Mouse (Mus musculus) thymus, adult 18-20 months (tissue): ENCODE measurements around the gene Cabp2.
"Not testable (repeated sequence)": the region's sequence is repeated elsewhere in the genome, so short reads cannot be mapped to it uniquely, and the experiment has no call there.

Experiments used
- DNase-seq, 2 experiments: peaks; one replicate each; pipeline ENCODE4 v3.0.0; 2022; ENCODE audit warnings: mixed read lengths in 2 of 2

Gene Cabp2

GRCm38 (mm10) chr19:4103792-4104191 is 22.4 kb downstream of the Cabp2 start:
- DNase-seq: no peak

DNA sequence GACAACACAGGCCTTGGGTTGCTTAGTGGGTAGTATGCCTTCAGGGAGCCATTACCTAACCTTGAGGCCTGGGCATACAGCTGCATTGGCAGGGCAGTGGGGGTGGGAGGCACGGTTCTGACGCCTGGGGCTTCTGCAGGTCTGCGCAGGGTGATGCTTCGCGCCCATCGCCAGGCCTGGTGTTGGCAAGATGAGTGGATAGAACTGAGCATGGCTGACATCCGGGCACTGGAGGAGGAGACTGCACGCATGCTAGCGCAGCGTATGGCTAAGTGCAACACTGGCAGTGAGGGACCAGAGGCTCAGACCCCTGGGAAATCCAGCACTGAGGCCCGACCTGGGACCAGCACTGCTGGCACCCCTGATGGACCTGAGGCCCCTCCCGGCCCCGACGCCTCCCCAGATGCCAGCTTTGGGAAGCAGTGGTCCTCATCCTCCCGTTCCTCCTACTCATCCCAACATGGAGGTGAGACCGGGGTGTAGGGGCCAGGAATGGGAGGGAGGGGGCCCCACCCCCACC is 23.4 kb downstream of the Cabp2 start:
- no peak for DNase-seq

GRCm38 (mm10) chr19:4106654-4107053 is 25.3 kb downstream of the Cabp2 start:
- no peak for DNase-seq

DNA sequence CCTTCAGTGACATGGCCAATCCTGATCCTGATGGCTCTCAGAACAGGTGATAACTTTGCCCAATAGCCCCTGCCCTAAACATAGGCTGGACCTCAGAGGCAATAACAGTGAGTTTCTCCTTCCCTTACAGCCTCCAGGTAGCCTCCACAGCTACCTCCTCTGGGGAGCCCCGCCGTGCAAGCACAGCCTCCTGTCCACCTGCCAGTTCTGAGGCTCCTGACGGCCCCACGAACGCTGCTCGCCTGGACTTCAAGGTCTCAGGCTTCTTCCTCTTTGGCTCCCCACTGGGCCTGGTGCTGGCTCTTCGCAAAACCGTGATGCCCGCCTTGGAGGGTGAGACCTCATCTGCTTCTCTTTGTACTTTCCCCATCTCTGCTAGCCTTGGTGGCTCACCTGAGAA is 27.2 kb downstream of the Cabp2 start:
- DNase-seq: no peak

DNA sequence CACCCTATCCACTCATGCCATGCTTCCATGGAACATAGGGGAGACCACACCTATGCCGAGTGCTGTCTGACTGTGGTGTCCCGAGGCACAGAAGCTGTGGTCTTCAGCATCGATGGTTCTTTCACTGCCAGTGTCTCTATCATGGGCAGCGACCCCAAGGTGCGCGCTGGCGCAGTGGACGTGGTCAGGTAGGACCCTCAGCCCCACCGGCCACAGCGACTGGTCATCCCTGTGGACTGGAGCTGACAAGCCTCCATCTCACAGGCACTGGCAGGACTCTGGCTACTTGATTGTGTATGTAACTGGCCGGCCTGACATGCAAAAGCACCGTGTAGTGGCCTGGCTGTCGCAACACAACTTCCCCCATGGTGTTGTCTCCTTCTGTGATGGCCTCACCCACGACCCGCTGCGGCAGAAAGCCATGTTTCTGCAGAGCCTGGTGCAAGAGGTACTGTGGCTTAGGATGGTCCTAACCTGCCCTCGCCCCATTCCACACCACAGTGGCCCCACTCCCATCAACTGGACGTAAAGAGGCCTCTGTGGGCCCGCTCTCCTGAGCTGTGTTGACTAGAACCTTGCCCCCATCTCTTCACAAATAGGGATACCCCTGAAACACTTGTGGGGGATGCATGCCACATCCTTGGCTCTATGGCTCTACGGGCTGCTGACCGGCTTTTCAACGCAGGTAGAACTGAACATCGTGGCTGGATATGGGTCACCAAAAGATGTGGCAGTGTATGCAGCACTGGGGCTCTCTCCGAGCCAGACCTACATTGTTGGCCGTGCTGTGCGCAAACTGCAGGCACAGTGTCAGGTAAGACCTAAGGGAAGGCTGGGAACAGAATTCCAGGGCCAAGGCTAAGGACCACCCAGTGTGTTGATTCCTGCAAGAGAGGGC is 30.9 kb downstream of the Cabp2 start:
- no peak for DNase-seq

GRCm38 (mm10) chr19:4113186-4113805 is 31.9 kb downstream of the Cabp2 start:
- no peak for DNase-seq

DNA sequence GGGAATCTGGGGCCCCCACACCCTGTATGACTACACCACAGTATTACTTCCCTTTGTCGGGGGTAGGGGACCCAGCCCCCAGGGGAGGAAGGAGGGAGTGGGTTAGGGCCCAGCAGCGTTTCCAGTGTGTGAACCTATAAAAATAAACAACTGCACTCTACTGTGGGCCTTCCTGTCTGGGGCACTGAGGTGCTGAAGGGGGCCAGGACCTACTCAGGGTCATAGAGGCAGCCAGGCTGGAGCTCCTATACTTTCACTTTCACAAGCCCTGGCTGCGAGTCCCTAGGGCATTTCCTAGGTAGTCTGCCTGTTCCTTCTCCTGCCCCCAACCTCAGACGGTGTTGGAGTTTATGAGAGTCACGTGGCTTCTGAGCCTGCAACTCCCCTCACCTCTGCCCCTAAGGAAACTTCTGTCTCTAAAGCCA is 32.4 kb downstream of the Cabp2 start:
- DNase-seq: no peak

DNA sequence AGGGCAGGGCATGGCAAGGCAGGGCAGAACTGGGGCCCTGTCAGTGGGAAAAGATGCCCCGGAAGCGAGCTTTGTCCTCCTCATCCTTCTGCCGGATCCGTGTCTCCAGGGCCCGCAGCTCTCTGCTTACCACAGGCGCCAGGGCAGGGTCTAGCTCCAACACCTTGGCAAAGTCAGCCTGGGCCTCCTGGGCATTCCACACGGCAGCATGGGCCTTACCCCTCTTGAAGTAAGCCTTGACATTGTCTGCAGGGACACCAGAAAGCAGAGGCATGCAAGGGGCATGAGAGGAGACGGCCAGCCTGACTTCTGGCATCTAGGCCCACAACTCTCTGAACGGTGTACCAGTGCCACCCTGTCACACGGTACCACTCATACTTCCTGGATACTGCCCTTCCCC is 33.2 kb downstream of the Cabp2 start:
- no peak for DNase-seq

DNA sequence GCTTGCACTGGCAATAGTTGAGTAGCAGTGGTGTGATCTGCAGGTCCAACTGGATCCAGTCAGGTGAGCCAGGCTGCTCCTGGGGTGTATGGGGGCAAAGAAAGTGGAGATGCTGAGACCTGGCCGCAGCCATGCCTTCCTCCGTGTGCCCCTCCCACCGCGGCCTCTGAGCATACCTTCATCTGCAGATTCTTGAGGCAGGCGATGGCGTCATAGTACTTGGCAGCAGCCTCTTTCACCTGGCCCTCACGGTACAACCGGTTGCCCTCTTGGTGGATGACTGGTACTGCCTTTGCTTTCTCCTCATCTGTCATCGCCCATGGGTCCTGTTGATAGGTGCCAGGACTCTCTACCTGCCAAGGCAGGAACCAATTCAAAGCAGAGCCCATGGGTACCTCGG is 33.8 kb downstream of the Cabp2 start:
- no peak for DNase-seq

DNA sequence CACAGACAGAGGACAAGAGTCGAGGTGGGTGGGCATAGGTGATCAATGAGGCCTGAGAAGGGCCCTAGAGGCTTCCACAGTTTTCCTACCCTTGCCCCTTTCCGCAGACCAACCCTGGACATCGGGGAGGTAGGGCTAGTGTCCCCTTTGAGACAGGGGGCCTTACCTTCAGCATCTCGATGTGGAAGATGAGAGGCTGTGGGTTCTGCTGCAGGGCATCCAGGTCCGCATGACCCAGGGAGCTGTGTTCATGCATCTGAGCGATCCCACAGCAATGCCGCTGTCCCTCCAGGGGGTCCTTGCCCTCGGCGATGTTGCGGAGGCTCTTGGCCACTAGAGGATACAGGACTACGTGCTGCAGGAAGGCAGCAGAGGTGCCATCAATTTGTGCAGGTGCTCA is 34.4 kb downstream of the Cabp2 start:
- no peak for DNase-seq

DNA sequence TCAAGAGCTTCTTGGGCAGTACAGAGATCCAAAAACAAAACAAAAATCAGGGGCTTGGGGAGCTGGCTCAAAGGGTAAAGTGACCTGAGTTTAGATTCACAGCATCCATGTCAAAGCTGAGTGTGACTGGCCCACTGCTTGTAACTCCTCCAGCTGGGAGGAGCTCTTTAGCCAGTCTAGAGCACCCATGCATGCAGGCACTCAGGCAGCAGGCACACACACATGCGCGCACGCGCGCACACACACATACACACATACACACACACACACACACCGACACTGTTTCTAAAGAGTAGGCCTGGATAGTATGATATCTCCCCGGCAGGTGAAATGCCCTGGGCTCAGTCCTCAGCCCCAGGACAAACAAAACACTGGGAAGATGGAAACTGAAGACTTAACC is 35.6 kb downstream of the Cabp2 start:
- no peak for DNase-seq

- DNase-seq: no peak
These were observed 37.0 kb downstream of the Cabp2 start for GRCm38 (mm10) chr19:4118350-4118749.

- DNase-seq: peak in 1 of 2 experiments; percentile 47
These were observed 38.5 kb downstream of the Cabp2 start for GRCm38 (mm10) chr19:4119716-4120487.

GRCm38 (mm10) chr19:4120496-4120895 is 39.1 kb downstream of the Cabp2 start:
- DNase-seq: no peak

DNA sequence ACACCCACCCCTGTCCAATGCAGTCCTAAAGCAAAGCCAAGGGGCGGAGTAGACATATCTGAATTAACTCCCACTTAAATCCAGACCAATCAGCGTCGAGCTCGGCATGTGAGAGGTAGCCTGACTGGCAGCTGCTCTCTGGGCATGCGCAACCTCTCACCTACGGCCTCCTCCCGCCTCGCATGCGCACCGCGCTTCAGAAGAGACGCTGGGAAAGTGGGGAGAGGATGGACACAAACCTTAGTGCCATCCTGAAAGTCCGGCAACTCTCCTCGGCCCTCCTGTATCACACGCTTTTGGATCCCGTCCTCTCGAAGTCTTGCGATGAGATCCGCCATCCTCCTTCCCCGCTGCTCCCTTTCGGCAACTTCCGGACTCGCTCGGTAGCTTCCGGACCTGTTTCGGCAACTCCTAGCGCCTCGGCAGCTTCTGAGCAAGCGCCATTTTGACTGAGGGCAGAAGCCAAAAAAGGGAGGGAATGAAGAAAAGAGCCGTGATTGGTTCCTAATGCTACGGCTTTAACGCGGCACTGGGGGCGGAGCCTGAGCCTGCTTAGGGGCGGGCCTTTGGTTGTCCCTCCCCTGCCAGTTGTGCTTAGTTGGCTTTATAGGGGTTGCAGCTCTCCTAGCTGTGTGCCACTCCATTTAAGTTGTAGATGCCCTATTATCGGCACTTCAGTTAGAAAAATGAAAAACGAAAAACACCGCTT is 39.9 kb downstream of the Cabp2 start:
- peak; percentile 97 to 99 for DNase-seq

- not testable (repeated sequence) for DNase-seq
These were observed 40.5 kb downstream of the Cabp2 start for GRCm38 (mm10) chr19:4121896-4122295.

GRCm38 (mm10) chr19:4122411-4123370 is 41.3 kb downstream of the Cabp2 start:
- no peak for DNase-seq

DNA sequence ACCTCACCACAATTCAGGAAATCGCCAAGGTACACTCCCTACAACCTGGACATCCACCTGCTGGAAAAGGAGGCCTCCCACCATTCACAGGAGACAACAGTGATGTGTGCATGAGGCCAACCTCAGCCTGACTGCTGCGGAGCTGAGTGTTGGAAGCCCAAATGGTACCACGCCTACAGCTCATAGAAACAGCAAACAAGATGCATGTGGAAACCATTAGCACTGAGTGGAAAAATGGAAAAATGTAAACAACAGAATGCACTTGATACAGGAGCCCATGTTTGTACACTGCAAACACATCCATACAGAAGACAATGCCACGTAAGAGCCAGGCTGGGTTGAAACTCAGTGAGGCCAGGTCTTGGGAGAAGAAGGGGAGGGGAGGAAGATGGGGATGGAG is 43.1 kb downstream of the Cabp2 start:
- DNase-seq: no peak

- DNase-seq: not testable (repeated sequence)
These were observed 43.9 kb downstream of the Cabp2 start for GRCm38 (mm10) chr19:4125268-4125667.

DNA sequence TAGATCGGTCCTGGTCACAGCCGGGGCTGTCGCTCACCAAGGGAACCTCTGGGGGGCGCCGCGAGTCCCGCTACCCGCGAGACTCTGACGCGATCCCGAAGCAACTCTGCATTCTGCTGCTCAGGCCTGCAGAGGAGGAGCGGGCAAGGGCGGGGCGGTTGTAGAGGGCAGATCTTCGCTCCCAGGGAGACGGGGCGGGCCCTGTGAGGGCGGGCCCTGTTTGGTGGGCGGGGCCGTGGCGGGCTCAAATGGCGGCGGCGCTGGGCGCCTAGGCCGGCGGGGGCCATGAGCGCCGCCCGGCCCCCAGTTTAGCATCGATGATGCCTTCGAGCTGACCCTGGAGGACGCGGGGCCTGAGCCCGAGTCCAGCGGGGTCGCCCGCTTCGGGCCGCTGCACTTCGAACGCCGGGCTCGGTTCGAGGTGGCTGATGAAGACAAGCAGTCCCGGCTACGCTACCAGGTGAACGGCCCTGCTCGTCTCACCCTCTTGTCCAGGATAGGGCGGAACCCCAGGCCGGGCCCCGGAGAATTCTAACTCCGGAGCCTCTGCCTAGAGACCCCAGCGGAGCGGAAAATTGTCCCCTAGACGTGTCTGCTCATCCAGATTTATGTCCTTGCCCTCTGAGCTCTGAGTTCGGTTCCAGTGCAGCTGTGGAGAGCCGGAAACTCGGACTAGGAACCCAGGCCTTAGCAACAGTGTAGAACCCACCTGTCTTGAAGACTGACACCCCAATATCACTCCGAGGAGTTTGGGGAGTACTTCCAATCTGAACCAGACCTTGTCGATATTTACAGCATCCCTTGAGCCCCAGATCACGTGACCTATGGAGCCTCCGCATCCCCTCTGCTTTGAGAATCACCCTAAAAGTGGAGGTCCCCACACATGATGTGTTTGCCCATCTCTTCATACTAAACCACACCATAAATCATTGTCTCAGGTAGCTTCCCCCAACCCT is 44.6 kb downstream of the Cabp2 start, which contains the start of gene Aip:
Gene Aip, minus strand, starts transcription at position 118 of the 956 bp plus-strand sequence.
- peak; percentile 99 for DNase-seq
